Mouse (Mus musculus) cortical plate, adult 2 months (tissue): ENCODE results near the gene Scamp3. TPM values are rescaled to one million over a fixed set of nuclear protein-coding genes. Genes with fewer than 3 reads are reported as not detected.
A peak's percentile ranks its signal among the peaks of the same experiment; 100 is the strongest.

Source experiments
- H3K27ac ChIP-seq: fragments of 200-500 bp; 2 replicates; pipeline ENCODE4 v1.5.1; 2012; ENCODE audit warnings: low read length, control low read depth, inconsistent platforms; ENCODE audit not compliant: insufficient read depth
- H3K4me1 ChIP-seq: fragments of 200-500 bp; 2 replicates; pipeline ENCODE4 v1.6.1; 2011; ENCODE audit warnings: low read length; ENCODE audit not compliant: control insufficient read depth, insufficient read depth
- H3K4me3 ChIP-seq: fragments of 200-500 bp; 2 replicates; pipeline ENCODE4 v1.5.1; 2011; ENCODE audit warnings: mild to moderate bottlenecking, low read length, control low read depth; ENCODE audit not compliant: insufficient read depth
- CTCF ChIP-seq: fragments of 200-500 bp; IDR thresholded peaks from 2 replicates; pipeline ENCODE4 v1.5.1; 2011; ENCODE audit warnings: mild to moderate bottlenecking, control low read depth, low read length; ENCODE audit not compliant: insufficient read depth; ENCODE audit errors: extremely low read depth
- POLR2A ChIP-seq: fragments of 200-500 bp; IDR thresholded peaks from 2 replicates; pipeline ENCODE4 v1.6.1; 2011; ENCODE audit warnings: mild to moderate bottlenecking, low read length, control low read depth; ENCODE audit not compliant: insufficient read depth; ENCODE audit errors: extremely low read depth
- polyA plus RNA-seq: library from polyadenylated mRNA; depleted of rRNA; stranded (reverse); fragments of >200 nt; gene quantifications from 2 replicates; pipeline ENCODE4 v1.2.3, GENCODE M21; 2012; rRNA removed

Gene Scamp3
- polyA plus RNA-seq, result 94.5 and 95.7 TPM in 2 replicates

GRCm38 (mm10) chr3:89177242-89178106 is at the start of gene Scamp3:
TSS of gene Scamp3 (plus strand) at chr3:89177473.
- H3K4me3 ChIP-seq, result peak within 1 kb of the TSS; percentile 74
- no peaks in the 10 kb centered on the region; the same call in 1 of the 2 replicates for H3K4me1 ChIP-seq
- TF ChIP-seq CTCF, result no peak
- TF ChIP-seq POLR2A, result peak; percentile 93
- H3K27ac ChIP-seq, result 0 out of 2 replicates have a peak within 1 kb of the TSS, but pooled peaks have one; percentile 21

- TF ChIP-seq POLR2A, result no peak
- no peak for TF ChIP-seq CTCF
- H3K4me3 ChIP-seq, result no peak overlapping the region
- no peak overlapping the region for H3K27ac ChIP-seq
Measured at GRCm38 (mm10) chr3:89129908-89130307, 47.4 kb upstream of the Scamp3 start.

GRCm38 (mm10) chr3:89131816-89132215 is 45.5 kb upstream of the Scamp3 start:
- H3K4me1 ChIP-seq, result no peaks in the 10 kb centered on the region
- H3K4me3 ChIP-seq, result peak overlapping the region; percentile 5; the same call in 1 of the 2 replicates
- no peak overlapping the region for H3K27ac ChIP-seq
- TF ChIP-seq POLR2A, result no peak
- TF ChIP-seq CTCF, result no peak

More at GRCm38 (mm10) chr3:89129908-89130307, 47.4 kb upstream of the Scamp3 start:
- no peaks in the 10 kb centered on the region for H3K4me1 ChIP-seq

GRCm38 (mm10) chr3:89132285-89133062 is 44.8 kb upstream of the Scamp3 start:
- Histone ChIP-seq H3K27ac (no peak overlapping the region), H3K4me1 (no peaks in the 10 kb centered on the region), H3K4me3 (peak overlapping the region; percentile 5; the same call in 1 of the 2 replicates)
- peak; percentile 41 for TF ChIP-seq CTCF
- no peak for TF ChIP-seq POLR2A

GRCm38 (mm10) chr3:89133063-89133450 is 44.2 kb upstream of the Scamp3 start:
- H3K4me3 ChIP-seq, result no peak overlapping the region
- TF ChIP-seq POLR2A (no peak), CTCF (no peak)
- no peak overlapping the region for H3K27ac ChIP-seq

GRCm38 (mm10) chr3:89133752-89134151 is 43.5 kb upstream of the Scamp3 start:
- Histone ChIP-seq H3K27ac (no peak overlapping the region), H3K4me3 (no peak overlapping the region), H3K4me1 (no peaks in the 10 kb centered on the region)
- no peak for TF ChIP-seq CTCF
- no peak for TF ChIP-seq POLR2A

More at GRCm38 (mm10) chr3:89133063-89133450, 44.2 kb upstream of the Scamp3 start:
- no peaks in the 10 kb centered on the region for H3K4me1 ChIP-seq

GRCm38 (mm10) chr3:89135958-89136357 is 41.3 kb upstream of the Scamp3 start, which contains the start of gene Pklr:
TSS of gene Pklr (plus strand) at chr3:89136142.
- Histone ChIP-seq H3K4me1 (no peaks in the 10 kb centered on the region), H3K4me3 (no peak within 1 kb of the TSS), H3K27ac (no peak within 1 kb of the TSS)
- no peak for TF ChIP-seq POLR2A

- H3K4me1 ChIP-seq, result no peaks in the 10 kb centered on the region
- no peak for TF ChIP-seq CTCF
- no peak for TF ChIP-seq POLR2A
- H3K4me3 ChIP-seq, result no peak overlapping the region
- H3K27ac ChIP-seq, result no peak overlapping the region
Measured at GRCm38 (mm10) chr3:89136365-89136764, 40.9 kb upstream of the Scamp3 start.

- Histone ChIP-seq H3K4me1 (no peaks in the 10 kb centered on the region), H3K27ac (no peak overlapping the region), H3K4me3 (no peak overlapping the region)
- TF ChIP-seq POLR2A (no peak), CTCF (no peak)
Measured at GRCm38 (mm10) chr3:89144821-89145220, 32.5 kb upstream of the Scamp3 start.

GRCm38 (mm10) chr3:89145566-89145965 is 31.7 kb upstream of the Scamp3 start:
- no peak overlapping the region for H3K27ac ChIP-seq
- TF ChIP-seq CTCF (no peak), POLR2A (no peak)

More at GRCm38 (mm10) chr3:89145566-89145965, 31.7 kb upstream of the Scamp3 start:
- H3K4me3 ChIP-seq, result no peak overlapping the region
- H3K4me1 ChIP-seq, result no peaks in the 10 kb centered on the region
